Mouse (Mus musculus) heart, postnatal 14 days (tissue): ENCODE measurements around the gene Cacng4. TPM values are rescaled to one million over a fixed set of nuclear protein-coding genes. Genes with fewer than 3 reads are reported as not detected.

ENCODE experiments used
- DNase-seq, 2 experiments: peaks; one replicate each; pipeline ENCODE4 v3.0.0; 2021 to 2022
- intact Hi-C: fragments of 180-260 bp; cut with DNase I; formaldehyde crosslinking; loops from one replicate; pipeline ENCODE4 v1.15.1; 2025
- long read RNA-seq, 2 experiments: library from polyadenylated mRNA; stranded (forward); transcript quantifications; one replicate each; pipeline ENCODE4 v2.0.0; 2021
- total RNA-seq, 2 experiments: library from RNA; stranded (reverse); gene quantifications; 2 replicates each; pipeline ENCODE4 v1.2.3; 2021

Cacng4 gene
- total RNA-seq = under 1 TPM; 0.33 to 0.49 TPM
- long read RNA-seq, experiment 1 = 0 reads
- long read RNA-seq, experiment 2 = 0 reads

- intact Hi-C loops = no loop called here
- DNase-seq = peak; percentile 32 to 47
These were observed at the start of gene Cacng4 for GRCm38 (mm10) chr11:107794547-107795269. Gene Cacng4 (minus strand): TSS chr11:107794557.

- intact Hi-C loops = no loop called here
- DNase-seq = no peak
These were observed 39.1 kb upstream of the Cacng4 start for GRCm38 (mm10) chr11:107833351-107834040.

GRCm38 (mm10) chr11:107817196-107817595, 22.8 kb upstream of the Cacng4 start:
- DNase-seq = peak in 1 of 2 experiments; percentile 4
- intact Hi-C loops = no loop called here

DNA sequence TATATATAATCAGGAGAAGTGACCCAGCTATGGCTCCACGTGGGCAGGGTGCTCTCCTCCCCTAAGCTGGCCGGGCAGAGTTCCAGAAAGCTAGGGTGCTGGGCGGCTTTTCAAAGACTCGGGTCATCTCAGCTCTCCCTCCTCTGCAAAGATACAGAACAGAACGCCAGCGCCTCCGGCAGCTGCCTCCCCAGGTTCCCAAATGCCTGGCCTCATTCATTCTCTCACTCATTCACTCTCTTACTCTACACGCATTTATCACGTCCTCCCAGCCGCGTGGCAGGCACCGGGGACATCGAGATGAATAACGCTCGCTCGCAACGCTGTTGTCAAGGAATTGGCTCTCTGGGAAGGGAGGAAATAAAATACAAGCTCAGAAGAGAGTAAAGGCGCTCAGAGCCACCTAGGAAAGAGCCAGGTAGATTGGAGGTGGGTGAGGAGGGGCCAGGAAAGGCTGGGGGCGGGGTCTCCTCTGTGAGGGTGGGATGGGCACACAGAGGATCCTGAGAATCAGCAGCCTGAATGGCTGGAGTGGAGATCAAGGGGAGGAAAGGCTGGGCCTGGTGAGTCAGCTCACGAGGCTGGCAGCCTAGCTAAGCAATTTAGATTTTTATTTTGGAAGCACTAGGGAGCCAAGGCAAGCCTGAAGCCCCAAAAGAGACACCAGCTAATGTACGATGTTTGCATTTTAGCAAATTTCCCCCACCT, 18.7 kb upstream of the Cacng4 start:
- intact Hi-C loops = no loop called here
- DNase-seq = no peak

DNA sequence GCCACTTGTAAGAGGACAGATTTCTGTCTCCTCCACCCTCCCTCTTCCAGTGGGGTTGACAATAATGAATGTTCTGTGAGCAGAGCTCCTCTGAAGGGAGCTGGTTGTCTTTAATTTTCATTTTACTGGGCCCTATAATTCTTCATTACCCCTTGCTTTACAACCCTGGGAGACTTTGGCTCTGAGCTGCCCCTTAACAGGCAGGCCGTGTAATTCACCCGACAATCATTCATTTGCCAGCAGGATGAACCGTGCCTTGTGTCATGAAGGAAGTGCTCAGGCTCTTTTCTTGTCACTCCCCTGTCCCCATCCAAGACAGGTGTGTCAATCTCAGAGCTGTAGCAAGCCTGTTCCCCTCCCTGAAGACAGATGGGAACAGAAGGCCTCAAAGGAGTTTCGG, 18.1 kb upstream of the Cacng4 start:
- intact Hi-C loops = no loop called here

DNA sequence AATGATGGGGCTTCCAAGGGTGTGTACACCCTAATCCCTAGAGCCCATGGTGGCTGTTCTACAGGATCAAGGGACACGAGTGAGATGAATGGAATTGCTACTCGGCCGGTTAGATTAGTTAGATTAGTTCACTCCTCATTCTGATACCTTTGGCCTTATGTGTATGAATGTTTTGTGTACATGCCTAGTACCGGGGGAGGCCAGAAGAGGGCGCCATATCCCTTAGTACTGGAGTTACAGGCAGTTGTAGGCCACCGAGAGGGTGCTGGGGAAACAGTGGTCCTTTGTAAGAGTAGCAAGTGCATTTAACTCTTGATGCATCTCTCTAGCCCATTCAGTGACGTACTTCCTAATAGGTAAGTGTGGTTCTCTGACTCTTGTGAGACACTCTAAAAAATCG, 14.2 kb upstream of the Cacng4 start:
- intact Hi-C loops = no loop called here
- DNase-seq = no peak

More for the DNA sequence above, 18.1 kb upstream of the Cacng4 start:
- DNase-seq = no peak

GRCm38 (mm10) chr11:107806058-107806457, 11.7 kb upstream of the Cacng4 start:
- DNase-seq = no peak
- intact Hi-C loops = no loop called here

DNA sequence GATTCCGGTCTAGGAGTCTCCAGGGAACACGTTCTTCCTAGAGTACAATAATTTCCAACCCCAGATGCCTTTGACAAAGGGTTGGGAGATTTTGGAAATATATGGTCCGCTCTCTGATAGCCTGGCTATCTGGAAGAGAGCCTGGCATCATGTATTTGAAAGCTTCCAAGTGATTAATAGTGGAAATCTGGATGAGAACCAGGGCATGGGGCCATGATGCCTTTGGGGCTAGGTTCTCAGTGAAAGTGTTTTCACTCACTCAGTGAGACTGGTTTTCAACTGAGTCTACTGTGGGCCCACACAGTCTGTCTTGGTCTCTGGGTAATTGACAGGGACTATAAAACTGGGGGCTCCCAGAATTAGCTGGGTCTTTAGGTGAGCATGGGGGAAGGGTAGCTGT, 7.6 kb upstream of the Cacng4 start:
- no peak for DNase-seq
- intact Hi-C loops = no loop called here

- intact Hi-C loops = no loop called here
- no peak for DNase-seq
These were observed 5.0 kb upstream of the Cacng4 start for GRCm38 (mm10) chr11:107799331-107799730.

DNA sequence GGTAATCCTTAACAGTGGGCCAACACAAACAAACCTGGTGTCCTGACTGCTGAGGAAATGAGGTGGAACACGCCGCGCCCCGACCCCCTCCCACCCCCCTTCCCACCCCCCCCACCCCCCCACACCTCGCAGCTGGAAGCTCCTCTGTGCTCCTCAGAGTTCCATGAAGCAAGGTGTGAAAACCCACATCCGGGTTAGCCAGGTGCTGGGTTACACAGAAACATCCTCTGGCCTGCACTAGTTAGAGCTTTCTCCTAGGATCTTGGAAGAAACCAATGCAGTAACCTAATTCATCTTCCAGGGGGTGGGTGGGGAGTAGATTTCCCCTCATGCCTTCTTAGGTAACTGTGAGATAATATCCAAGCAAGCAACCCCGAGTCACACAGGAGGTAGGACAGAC, 2.0 kb upstream of the Cacng4 start:
- DNase-seq = no peak
- intact Hi-C loops = no loop called here

DNA sequence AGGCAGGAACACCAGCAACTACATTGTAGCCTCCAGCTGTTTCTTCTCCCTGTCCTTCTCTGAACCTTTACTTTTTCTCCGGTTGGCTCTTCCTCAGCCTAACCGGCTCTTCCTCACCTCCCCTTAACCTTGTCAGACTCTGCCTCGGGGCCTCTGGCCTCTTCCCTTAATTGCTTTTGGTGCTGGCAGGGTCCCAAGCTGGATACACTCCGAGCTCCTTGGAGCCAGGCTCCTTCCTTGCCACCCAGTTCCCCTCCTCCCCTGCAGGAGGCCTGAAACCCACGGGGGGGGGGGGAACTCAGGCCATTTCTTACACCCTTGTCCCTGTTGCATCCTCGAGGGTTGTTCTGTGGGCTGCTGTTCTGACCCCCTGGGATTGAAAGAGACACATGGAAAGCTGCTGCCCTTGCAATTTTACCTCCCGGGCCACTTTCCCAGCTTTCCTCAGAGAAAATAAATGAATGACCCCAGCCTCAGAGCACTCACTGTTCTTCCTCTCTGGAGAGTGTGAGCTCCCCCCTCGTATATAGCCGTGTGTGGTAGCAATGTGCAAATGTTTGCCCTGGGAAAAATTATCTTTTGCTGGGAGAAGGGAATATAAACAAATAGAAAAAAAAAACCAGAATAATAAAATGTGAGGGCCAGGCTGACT, 1.2 kb upstream of the Cacng4 start:
- intact Hi-C loops = no loop called here
- no peak for DNase-seq

- DNase-seq = peak; percentile 19 to 21
- intact Hi-C loops = no loop called here
These were observed 259 bp downstream of the Cacng4 start for GRCm38 (mm10) chr11:107794103-107794493.

DNA sequence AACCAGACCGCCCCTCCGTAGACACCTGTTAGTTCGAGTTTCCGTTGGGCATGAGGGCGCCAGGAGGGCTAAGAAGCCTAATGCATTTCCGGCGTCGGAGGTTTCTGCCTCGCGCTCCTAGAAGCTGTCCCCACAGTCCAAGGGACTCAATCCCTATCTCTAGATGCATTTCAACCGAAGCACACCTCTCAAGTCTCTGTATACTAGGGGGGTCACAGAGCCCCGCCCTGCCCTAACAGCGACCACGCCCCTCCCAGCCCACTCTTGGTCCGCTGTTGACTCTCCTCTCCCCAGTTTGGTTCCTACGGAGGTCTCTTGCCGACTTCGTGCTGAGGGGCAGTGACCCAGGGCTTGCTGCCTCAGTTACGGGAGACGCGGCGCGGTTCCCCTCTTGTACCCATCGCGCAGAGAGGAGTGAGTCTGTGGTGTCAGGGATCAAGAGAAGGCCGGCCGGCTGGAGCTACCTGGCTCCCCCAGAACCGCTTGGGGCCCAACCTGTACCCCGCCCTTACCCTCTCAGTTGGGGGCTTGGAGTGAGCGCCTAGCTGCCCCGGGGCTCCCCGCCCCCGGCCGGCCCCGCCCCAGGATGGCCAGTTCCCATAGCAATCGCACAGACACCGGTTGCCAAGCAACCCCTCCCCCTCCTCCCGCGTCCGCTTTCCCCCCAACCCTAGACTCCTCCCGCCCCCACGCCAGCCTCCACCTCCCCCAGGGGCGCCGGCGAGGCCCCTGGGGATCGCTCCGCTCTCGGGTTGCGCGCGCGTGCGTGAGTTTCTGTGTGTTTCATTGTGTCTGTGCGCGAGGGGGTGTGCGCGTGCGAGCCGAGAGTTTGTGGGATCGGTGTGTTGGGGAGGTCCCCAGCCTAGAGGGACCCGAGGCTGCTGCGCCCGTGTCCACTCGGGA, 906 bp downstream of the Cacng4 start:
- DNase-seq = no peak
- intact Hi-C loops = no loop called here

DNA sequence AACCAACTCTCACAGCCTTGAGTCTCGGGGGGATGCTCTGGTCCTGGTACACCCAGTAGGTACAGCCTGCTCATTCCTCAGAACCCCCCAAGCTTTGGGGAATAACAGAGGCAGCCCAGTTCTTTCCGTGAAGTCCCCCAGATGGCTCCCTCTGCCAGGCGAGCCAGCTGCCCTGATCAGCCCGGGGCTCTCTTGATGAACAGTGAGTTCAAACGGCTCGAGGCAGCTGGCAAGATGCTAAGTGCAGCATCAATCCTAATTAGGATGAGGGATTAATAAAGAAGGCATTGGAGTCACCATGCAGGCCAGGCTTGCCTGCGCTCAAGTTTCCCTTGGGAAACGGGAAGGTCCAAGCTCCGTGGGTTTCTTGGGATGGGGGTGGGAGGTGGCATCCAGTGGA, 2.2 kb downstream of the Cacng4 start:
- intact Hi-C loops = no loop called here
- no peak for DNase-seq

DNA sequence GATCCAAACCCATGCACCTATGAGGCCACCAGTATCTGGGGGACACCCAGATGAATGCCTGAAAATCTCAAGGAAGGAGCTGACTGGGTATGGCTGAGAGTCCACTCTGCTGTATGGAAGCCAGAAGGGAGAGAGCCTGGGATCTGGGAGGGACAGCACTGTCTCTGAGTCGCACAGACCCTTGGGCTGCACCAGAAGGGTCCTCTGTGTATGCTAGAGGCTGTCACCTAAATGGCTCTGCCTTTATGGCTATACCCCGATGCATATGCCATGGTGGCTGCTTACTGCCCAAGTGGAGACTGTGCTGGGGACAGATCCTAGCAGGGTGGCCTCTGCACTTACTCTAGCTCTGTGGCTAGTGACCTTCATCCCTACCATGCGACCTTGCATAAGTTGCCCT, 8.6 kb downstream of the Cacng4 start:
- intact Hi-C loops = no loop called here

GRCm38 (mm10) chr11:107785288-107785687, 9.1 kb downstream of the Cacng4 start:
- intact Hi-C loops = no loop called here
- no peak for DNase-seq

More for the DNA sequence above, 8.6 kb downstream of the Cacng4 start:
- no peak for DNase-seq

DNA sequence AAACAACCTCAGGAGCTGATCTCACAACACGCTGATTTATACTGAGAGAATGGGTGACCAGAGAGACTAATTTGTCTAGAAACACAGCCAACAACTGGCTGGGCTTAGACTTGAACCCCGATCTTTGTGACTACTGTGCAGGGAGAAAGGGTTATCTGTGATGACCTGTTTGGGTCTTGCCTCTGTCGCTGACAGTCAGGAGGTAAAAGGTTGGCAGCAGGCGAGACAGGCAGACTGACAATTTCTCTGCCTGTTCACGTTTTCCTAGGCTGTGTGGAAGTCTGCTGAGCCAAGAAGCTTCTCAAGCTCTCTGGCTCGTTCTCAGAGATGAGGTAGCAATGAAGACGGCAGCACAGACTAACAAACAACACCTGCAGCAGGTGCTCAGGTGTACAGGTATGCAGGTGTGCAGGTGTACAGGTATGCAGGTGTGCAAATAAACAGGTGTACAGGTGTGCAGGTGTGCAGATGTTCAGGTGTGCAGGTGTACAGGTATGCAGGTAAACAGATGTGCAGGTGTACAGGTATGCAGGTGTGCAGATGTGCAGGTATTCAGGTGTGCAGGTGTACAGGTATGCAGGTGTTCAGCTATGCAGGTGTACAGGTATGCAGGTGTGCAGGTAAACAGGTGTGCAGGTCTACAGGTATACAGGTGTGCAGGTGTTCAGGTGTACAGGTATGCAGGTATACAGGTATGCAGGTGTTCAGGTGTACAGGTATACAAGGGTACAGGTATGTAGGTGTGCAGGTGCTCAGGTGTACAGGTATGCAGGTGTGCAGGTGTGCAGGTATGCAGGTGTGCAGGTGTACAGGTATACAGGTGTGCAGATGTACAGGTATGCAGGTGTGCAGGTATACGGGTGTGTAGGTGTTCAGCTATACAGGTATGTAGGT, 10.2 kb downstream of the Cacng4 start:
- intact Hi-C loops = no loop called here
- DNase-seq = no peak

DNA sequence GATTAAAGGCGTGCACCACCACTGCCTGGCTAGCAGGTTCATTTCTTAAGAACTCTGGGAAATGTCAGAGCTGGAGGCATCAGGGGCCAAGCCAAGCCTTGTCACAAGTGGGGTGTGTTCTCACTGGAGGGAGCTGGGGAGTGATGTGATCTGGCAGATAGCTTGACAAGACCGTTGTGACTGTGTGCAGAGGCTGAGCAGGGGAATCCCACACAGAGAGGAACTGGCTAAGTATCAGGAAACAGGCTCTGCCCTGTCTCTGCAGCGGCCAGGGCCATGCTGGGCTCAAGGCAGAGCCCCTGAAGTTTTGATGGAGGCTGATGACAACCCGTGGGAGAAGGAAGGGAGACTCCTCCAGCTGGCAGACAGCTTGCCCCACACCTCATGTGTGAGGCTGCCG, 11.8 kb downstream of the Cacng4 start:
- DNase-seq = no peak
- intact Hi-C loops = no loop called here

GRCm38 (mm10) chr11:107778859-107779258, 15.5 kb downstream of the Cacng4 start:
- intact Hi-C loops = no loop called here
- DNase-seq = no peak
